Mouse (Mus musculus) brain, adult 2 months (tissue): Measurements from ENCODE around the gene Adamts17.

ENCODE experiments used
- DNase-seq: peaks from one replicate; pipeline ENCODE4 v3.0.0; 2011; ENCODE audit warnings: low read depth, low spot score

The Adamts17 gene

GRCm38 (mm10) chr7:66843846-66844245 lies 4.3 kb downstream of the Adamts17 start:
- no peak for DNase-seq

GRCm38 (mm10) chr7:66846582-66846981 lies 7.0 kb downstream of the Adamts17 start:
- DNase-seq, result no peak

GRCm38 (mm10) chr7:66847299-66847698 lies 7.8 kb downstream of the Adamts17 start:
- DNase-seq, result no peak

GRCm38 (mm10) chr7:66849316-66849715 lies 9.8 kb downstream of the Adamts17 start:
- DNase-seq, result no peak

- peak; percentile 52 for DNase-seq
These were observed 12.6 kb downstream of the Adamts17 start for GRCm38 (mm10) chr7:66852164-66852563.

GRCm38 (mm10) chr7:66857610-66858009 lies 18.1 kb downstream of the Adamts17 start:
- no peak for DNase-seq

GRCm38 (mm10) chr7:66858247-66859075 lies 18.9 kb downstream of the Adamts17 start:
- DNase-seq, result no peak

- DNase-seq, result peak; percentile 53
These were observed 19.7 kb downstream of the Adamts17 start for GRCm38 (mm10) chr7:66859220-66859619.

- DNase-seq, result peak; percentile 83
These were observed 27.6 kb downstream of the Adamts17 start for GRCm38 (mm10) chr7:66866944-66867718.

- peak; percentile 84 for DNase-seq
These were observed 28.4 kb downstream of the Adamts17 start for GRCm38 (mm10) chr7:66867719-66868501.

GRCm38 (mm10) chr7:66871520-66871919 lies 32.0 kb downstream of the Adamts17 start:
- DNase-seq, result no peak

GRCm38 (mm10) chr7:66871940-66872511 lies 32.5 kb downstream of the Adamts17 start:
- DNase-seq, result peak; percentile 20

- DNase-seq, result no peak
These were observed 33.7 kb downstream of the Adamts17 start for GRCm38 (mm10) chr7:66873235-66873634.

GRCm38 (mm10) chr7:66891431-66891830 lies 51.9 kb downstream of the Adamts17 start:
- DNase-seq, result no peak

GRCm38 (mm10) chr7:66892096-66892495 lies 52.6 kb downstream of the Adamts17 start:
- DNase-seq, result no peak

- DNase-seq, result no peak
These were observed 62.8 kb downstream of the Adamts17 start for GRCm38 (mm10) chr7:66902376-66902775.

GRCm38 (mm10) chr7:66903014-66903413 lies 63.5 kb downstream of the Adamts17 start:
- peak; percentile 82 for DNase-seq

- no peak for DNase-seq
These were observed 66.4 kb downstream of the Adamts17 start for GRCm38 (mm10) chr7:66905941-66906340.

GRCm38 (mm10) chr7:66912866-66913265 lies 73.3 kb downstream of the Adamts17 start:
- peak; percentile 58 for DNase-seq

GRCm38 (mm10) chr7:66923595-66923994 lies 84.1 kb downstream of the Adamts17 start:
- DNase-seq, result no peak

GRCm38 (mm10) chr7:66924104-66924503 lies 84.6 kb downstream of the Adamts17 start:
- no peak for DNase-seq
